Mouse (Mus musculus): ENCODE measurements around the gene Acsbg2. TPM values are rescaled to one million over a fixed set of nuclear protein-coding genes. Genes with fewer than 3 reads are reported as not detected.

Acsbg2 gene
- polyA plus RNA-seq, 1 experiment from 2014 or later, result not detected

GRCm38 (mm10) chr17:56866071-56866470, 8.2 kb downstream of the Acsbg2 start:
- H3K27me3 ChIP-seq, result 0 out of 2 replicates have a peak, but pooled peaks cover 3% of the 10 kb centered on the region
- H3K4me3 ChIP-seq (replicated peaks), result no peak overlapping the region
- H3K9ac ChIP-seq, result no peak overlapping the region
- H3K27ac ChIP-seq, result no peak overlapping the region
- H3K36me3 ChIP-seq (replicated peaks), result no peaks in the 10 kb centered on the region
- no peak for ATAC-seq (ENCODE audit: low FRiP score)
- H3K4me1 ChIP-seq, result no peaks in the 10 kb centered on the region
- no peak overlapping the region for H3K4me2 ChIP-seq
- H3K9me3 ChIP-seq, result no peaks in the 10 kb centered on the region
- WGBS, result 77% methylated on average over 7 of the region's 7 CpGs

GRCm38 (mm10) chr17:56861197-56861596, 13.1 kb downstream of the Acsbg2 start:
- H3K9me3 ChIP-seq, result no peaks in the 10 kb centered on the region
- H3K4me2 ChIP-seq, result no peak overlapping the region
- no peak overlapping the region for H3K27ac ChIP-seq
- 53% methylated on average over 3 of the region's 3 CpGs for WGBS
- no peaks in the 10 kb centered on the region for H3K36me3 ChIP-seq (replicated peaks)
- 0 out of 2 replicates have a peak, but pooled peaks cover 3% of the 10 kb centered on the region for H3K27me3 ChIP-seq
- H3K4me3 ChIP-seq (replicated peaks), result no peak overlapping the region
- no peak overlapping the region for H3K9ac ChIP-seq
- ATAC-seq (ENCODE audit: low FRiP score), result 0 out of 2 replicates have a peak, but pooled peaks have one; percentile 23
- H3K4me1 ChIP-seq, result no peaks in the 10 kb centered on the region

- Histone ChIP-seq H3K9ac (no peak overlapping the region), H3K4me1 (no peaks in the 10 kb centered on the region), H3K4me2 (no peak overlapping the region), H3K27me3 (no peaks in the 10 kb centered on the region), H3K27ac (no peak overlapping the region), H3K4me3 (replicated peaks) (no peak overlapping the region), H3K36me3 (replicated peaks) (no peaks in the 10 kb centered on the region), H3K9me3 (no peaks in the 10 kb centered on the region)
- no peak for ATAC-seq (ENCODE audit: low FRiP score)
- WGBS, result 58% methylated on average over 7 of the region's 7 CpGs
Observed at GRCm38 (mm10) chr17:56858922-56859321, 15.3 kb downstream of the Acsbg2 start.

GRCm38 (mm10) chr17:56858216-56858615, 16.0 kb downstream of the Acsbg2 start:
- no peaks in the 10 kb centered on the region for H3K9me3 ChIP-seq
- no peak overlapping the region for H3K4me3 ChIP-seq (replicated peaks)
- H3K4me2 ChIP-seq, result no peak overlapping the region
- WGBS, result 51% methylated on average over 4 of the region's 4 CpGs
- H3K36me3 ChIP-seq (replicated peaks), result no peaks in the 10 kb centered on the region
- no peaks in the 10 kb centered on the region for H3K4me1 ChIP-seq
- no peak for ATAC-seq (ENCODE audit: low FRiP score)
- no peak overlapping the region for H3K9ac ChIP-seq
- H3K27ac ChIP-seq, result no peak overlapping the region
- no peaks in the 10 kb centered on the region for H3K27me3 ChIP-seq

GRCm38 (mm10) chr17:56855421-56855820, 18.8 kb downstream of the Acsbg2 start:
- Histone ChIP-seq H3K27ac (no peak overlapping the region), H3K36me3 (replicated peaks) (no peaks in the 10 kb centered on the region), H3K9ac (no peak overlapping the region), H3K27me3 (no peaks in the 10 kb centered on the region), H3K4me2 (no peak overlapping the region), H3K9me3 (no peaks in the 10 kb centered on the region), H3K4me3 (replicated peaks) (no peak overlapping the region), H3K4me1 (no peaks in the 10 kb centered on the region)
- no peak for ATAC-seq (ENCODE audit: low FRiP score)
- WGBS, result 90% methylated on average over 3 of the region's 3 CpGs

GRCm38 (mm10) chr17:56851167-56851566, 23.1 kb downstream of the Acsbg2 start:
- no peaks in the 10 kb centered on the region for H3K36me3 ChIP-seq (replicated peaks)
- WGBS, result 79% methylated on average over 3 of the region's 3 CpGs
- ATAC-seq (ENCODE audit: low FRiP score), result no peak
- no peak overlapping the region for H3K27ac ChIP-seq
- no peaks in the 10 kb centered on the region; the same call in 1 of the 2 replicates for H3K27me3 ChIP-seq
- H3K4me1 ChIP-seq, result no peaks in the 10 kb centered on the region
- H3K9me3 ChIP-seq, result no peaks in the 10 kb centered on the region
- H3K4me3 ChIP-seq (replicated peaks), result no peak overlapping the region
- no peak overlapping the region for H3K9ac ChIP-seq
- H3K4me2 ChIP-seq, result no peak overlapping the region

GRCm38 (mm10) chr17:56849710-56850109, 24.5 kb downstream of the Acsbg2 start:
- H3K27ac ChIP-seq, result no peak overlapping the region
- no peaks in the 10 kb centered on the region for H3K9me3 ChIP-seq
- no peaks in the 10 kb centered on the region for H3K4me1 ChIP-seq
- no peaks in the 10 kb centered on the region for H3K36me3 ChIP-seq (replicated peaks)
- 87% methylated on average over 13 of the region's 13 CpGs for WGBS
- ATAC-seq (ENCODE audit: low FRiP score), result no peak
- no peak overlapping the region for H3K9ac ChIP-seq
- no peak overlapping the region for H3K4me2 ChIP-seq
- H3K4me3 ChIP-seq (replicated peaks), result no peak overlapping the region
- H3K27me3 ChIP-seq, result no peaks in the 10 kb centered on the region; the same call in 1 of the 2 replicates

GRCm38 (mm10) chr17:56848785-56849184, 25.5 kb downstream of the Acsbg2 start:
- no peak overlapping the region for H3K4me2 ChIP-seq
- ATAC-seq (ENCODE audit: low FRiP score), result no peak
- H3K4me1 ChIP-seq, result no peaks in the 10 kb centered on the region
- no peaks in the 10 kb centered on the region; the same call in 1 of the 2 replicates for H3K27me3 ChIP-seq
- H3K36me3 ChIP-seq (replicated peaks), result no peaks in the 10 kb centered on the region
- H3K4me3 ChIP-seq (replicated peaks), result no peak overlapping the region
- no peak overlapping the region for H3K9ac ChIP-seq
- H3K27ac ChIP-seq, result no peak overlapping the region
- WGBS, result 88% methylated on average over 5 of the region's 5 CpGs
- H3K9me3 ChIP-seq, result no peaks in the 10 kb centered on the region

GRCm38 (mm10) chr17:56843678-56844077, 30.6 kb downstream of the Acsbg2 start:
- no peaks in the 10 kb centered on the region for H3K36me3 ChIP-seq (replicated peaks)
- H3K4me1 ChIP-seq, result no peaks in the 10 kb centered on the region
- WGBS, result 82% methylated on average over 5 of the region's 5 CpGs
- H3K4me3 ChIP-seq (replicated peaks), result no peak overlapping the region
- no peak overlapping the region for H3K9ac ChIP-seq
- no peak for ATAC-seq (ENCODE audit: low FRiP score)
- no peaks in the 10 kb centered on the region for H3K9me3 ChIP-seq
- no peaks in the 10 kb centered on the region; the same call in 1 of the 2 replicates for H3K27me3 ChIP-seq
- no peak overlapping the region for H3K27ac ChIP-seq
- no peak overlapping the region for H3K4me2 ChIP-seq

GRCm38 (mm10) chr17:56842173-56842572, 32.1 kb downstream of the Acsbg2 start:
- Histone ChIP-seq H3K4me3 (replicated peaks) (no peak overlapping the region), H3K9ac (no peak overlapping the region), H3K9me3 (no peaks in the 10 kb centered on the region), H3K27me3 (no peaks in the 10 kb centered on the region; the same call in 1 of the 2 replicates), H3K4me2 (no peak overlapping the region), H3K4me1 (no peaks in the 10 kb centered on the region), H3K36me3 (replicated peaks) (no peaks in the 10 kb centered on the region), H3K27ac (no peak overlapping the region)
- 83% methylated on average over 5 of the region's 5 CpGs for WGBS
- ATAC-seq (ENCODE audit: low FRiP score), result no peak

GRCm38 (mm10) chr17:56840524-56840923, 33.7 kb downstream of the Acsbg2 start:
- Histone ChIP-seq H3K27ac (no peak overlapping the region), H3K4me1 (no peaks in the 10 kb centered on the region), H3K36me3 (replicated peaks) (no peaks in the 10 kb centered on the region), H3K27me3 (no peaks in the 10 kb centered on the region), H3K4me3 (replicated peaks) (no peak overlapping the region), H3K9me3 (no peaks in the 10 kb centered on the region), H3K4me2 (no peak overlapping the region), H3K9ac (no peak overlapping the region)
- WGBS, result 88% methylated on average over 7 of the region's 7 CpGs
- no peak for ATAC-seq (ENCODE audit: low FRiP score)

GRCm38 (mm10) chr17:56836336-56836735, 37.9 kb downstream of the Acsbg2 start:
- Histone ChIP-seq H3K27ac (no peak overlapping the region), H3K9ac (no peak overlapping the region), H3K36me3 (replicated peaks) (no peaks in the 10 kb centered on the region), H3K9me3 (no peaks in the 10 kb centered on the region), H3K4me2 (no peak overlapping the region), H3K27me3 (0 out of 2 replicates have a peak, but pooled peaks cover 4% of the 10 kb centered on the region), H3K4me1 (no peaks in the 10 kb centered on the region), H3K4me3 (replicated peaks) (no peak overlapping the region)
- ATAC-seq (ENCODE audit: low FRiP score), result no peak
- WGBS, result 91% methylated on average over 8 of the region's 8 CpGs

GRCm38 (mm10) chr17:56833381-56833780, 40.9 kb downstream of the Acsbg2 start:
- Histone ChIP-seq H3K9me3 (no peaks in the 10 kb centered on the region), H3K4me3 (replicated peaks) (no peak overlapping the region), H3K36me3 (replicated peaks) (no peaks in the 10 kb centered on the region), H3K27ac (no peak overlapping the region), H3K4me1 (peaks cover 17% of the 10 kb centered on the region), H3K4me2 (no peak overlapping the region), H3K9ac (no peak overlapping the region), H3K27me3 (peaks cover 13% of the 10 kb centered on the region)
- 88% methylated on average over 1 of the region's 1 CpGs for WGBS
- ATAC-seq (ENCODE audit: low FRiP score), result no peak
